Mouse (Mus musculus): ENCODE measurements at regions not wholly inside any gene's neighbourhood (a gene's known extent, or its start where the extent isn't known, plus 50 kb on each side); places are given as distances from the start of the nearest gene placed in this dataset.
A peak's percentile ranks its signal among the peaks of the same experiment; 100 is the strongest.

DNA sequence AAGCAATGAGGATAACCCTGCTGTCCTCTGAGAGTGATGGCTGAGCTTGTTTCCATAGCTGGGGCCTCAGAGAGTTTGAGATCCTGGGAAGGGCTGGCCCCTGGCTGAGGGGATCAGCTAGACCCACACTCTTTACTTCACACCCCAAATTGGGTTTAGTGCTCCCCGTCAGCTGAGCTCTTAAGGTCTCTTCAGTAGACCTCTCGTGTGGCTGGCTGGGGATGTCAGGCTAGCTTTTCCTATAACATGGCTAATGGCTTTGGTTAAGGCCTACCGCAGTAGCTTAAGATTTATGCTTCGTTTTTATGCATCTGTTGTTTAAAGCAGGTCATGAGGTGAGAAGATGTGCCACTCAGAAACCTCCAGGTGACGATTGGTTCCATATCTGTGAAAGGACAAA, 168.8 kb downstream of the Diras2 start:
- DNase-seq (ENCODE audit: inconsistent ontology term), result no peak

DNA sequence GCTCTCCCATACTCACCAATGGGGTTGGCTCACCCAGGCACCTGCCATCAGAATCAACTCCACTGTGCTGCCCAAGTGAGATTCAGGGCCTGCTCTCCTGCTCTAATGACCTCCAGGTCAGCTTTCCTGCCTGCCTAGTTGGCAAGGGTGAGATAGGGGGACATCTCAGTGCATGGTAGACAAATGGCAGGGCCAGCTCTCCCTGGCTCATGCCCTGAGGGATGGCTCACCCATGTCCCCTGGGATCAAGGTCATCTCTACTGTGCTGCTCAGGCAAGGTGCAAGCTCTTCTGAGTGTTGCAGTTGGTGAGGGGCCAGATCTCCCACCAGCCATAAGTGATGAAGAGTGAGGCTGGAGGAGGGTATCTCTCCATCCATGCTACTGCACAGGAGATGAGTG, 161.2 kb downstream of the Diras2 start:
- no peak for DNase-seq (ENCODE audit: inconsistent ontology term)

DNA sequence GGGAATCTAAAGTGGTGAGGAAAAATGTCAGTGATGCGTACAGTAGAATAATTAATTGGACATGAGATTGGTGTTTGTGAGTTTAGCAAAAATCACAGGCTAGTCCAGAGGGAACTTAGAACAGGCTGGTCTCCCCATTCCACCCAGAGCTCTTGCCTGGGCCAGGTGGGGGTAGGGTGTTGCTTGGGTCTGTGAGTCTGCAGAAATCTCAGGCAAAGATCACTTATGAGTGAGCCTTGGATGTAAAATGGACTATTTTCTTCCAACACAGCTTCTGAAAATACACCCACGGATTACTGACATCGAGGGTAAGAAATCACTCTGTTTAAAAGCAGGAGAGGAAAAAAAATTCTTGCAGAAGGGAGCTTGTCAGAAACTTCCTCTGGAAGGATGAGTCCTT, 159.1 kb downstream of the Diras2 start:
- DNase-seq (ENCODE audit: inconsistent ontology term), result no peak

DNA sequence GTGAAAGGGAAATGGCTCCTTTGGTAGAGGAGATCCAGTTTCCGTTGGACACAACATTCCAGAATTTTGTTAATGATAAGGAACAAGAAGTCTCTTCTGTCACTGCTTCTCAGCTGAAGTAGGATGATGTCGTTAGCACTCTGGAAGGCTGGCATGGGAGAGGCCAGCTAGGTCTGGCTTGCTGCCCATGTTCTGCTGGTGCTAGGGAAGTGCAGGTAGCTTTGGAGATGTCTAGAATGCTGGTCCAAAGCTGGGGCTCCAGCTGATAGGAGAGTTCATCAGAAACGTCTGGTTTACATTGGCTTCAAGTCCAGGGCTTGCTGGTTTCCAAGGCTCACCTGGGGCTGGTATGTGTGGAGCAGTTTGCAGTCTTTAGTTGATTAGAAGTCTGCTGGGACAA, 156.3 kb downstream of the Diras2 start:
- no peak for DNase-seq (ENCODE audit: inconsistent ontology term)

DNA sequence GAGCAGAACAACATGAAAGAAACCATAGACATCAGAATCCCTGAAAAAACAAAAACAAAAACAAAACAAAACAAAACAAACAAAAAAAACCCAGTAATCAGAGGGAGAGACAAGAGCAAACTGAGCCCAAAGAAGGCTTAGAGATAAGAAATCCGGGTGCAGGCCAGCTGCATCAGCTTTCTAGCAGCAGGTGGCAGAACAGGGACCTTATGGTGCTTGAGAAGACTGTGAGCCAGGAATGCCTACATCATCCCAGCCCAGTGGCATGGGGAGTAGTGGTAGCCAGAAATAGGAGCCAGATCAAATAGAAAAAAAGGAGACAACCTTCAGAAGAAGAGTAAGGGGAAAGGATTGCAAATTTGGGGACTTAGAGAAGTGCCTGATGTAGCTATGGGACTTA, 152.8 kb downstream of the Diras2 start:
- DNase-seq (ENCODE audit: inconsistent ontology term), result no peak

DNA sequence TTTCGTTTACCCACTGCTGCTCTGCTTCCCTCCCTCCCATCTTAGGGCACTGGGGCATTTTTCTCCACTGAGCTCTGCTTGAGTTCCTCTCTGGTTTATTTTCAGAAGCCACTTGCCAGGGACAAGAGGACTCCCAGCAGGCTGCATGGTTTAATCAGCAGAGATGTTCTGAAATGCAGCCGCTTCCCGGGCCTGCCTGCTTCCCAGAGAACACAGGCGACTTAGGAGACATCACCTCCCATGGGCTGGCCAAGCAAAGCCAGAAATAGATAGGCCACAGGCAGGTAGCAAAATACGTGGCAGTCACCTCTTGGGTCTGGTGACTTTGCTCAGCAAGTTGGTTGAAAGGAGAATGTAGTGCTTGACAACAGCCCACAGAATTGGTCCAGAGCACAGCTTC, 141.8 kb downstream of the Diras2 start:
- DNase-seq (ENCODE audit: inconsistent ontology term), result no peak

DNA sequence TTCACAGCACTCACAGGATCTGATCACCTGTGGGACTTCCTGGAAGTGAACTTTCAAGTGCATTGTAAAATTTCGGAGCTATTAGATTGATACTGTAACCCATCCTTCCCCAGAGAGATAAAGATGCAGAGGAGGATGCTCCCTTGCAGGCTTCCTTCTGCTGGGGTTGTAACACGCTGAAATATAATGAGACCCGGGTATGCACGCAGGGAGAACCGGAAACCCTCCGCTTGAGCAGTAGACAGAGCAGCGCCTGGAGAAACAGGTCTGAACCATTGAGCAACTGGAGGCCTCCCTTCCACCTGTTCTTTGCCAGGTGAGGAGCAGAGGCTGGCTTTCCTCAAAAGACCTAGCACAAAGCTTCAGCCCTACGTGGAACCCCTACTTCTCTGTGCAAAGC, 135.3 kb downstream of the Diras2 start:
- DNase-seq (ENCODE audit: inconsistent ontology term), result no peak

DNA sequence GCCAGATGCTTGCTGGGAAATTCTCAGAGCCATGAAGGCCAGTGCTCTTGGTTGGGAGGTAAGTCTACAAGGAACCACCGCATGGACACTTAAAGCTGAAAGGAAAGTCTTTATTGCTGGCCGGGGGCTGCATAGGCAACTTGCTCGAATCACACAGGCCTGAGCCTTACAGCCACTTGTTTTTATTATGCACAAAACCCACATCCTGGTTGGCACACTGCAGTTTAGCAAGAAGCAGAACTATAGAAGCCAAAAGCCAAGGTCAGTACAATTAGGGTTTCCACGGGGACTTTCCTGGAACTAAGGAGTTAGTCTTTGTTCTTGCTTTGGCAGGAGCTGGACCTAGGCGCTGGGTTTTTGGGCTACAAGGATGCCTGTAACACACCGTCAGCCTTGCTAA, 132.7 kb downstream of the Diras2 start:
- DNase-seq (ENCODE audit: inconsistent ontology term), result no peak

DNA sequence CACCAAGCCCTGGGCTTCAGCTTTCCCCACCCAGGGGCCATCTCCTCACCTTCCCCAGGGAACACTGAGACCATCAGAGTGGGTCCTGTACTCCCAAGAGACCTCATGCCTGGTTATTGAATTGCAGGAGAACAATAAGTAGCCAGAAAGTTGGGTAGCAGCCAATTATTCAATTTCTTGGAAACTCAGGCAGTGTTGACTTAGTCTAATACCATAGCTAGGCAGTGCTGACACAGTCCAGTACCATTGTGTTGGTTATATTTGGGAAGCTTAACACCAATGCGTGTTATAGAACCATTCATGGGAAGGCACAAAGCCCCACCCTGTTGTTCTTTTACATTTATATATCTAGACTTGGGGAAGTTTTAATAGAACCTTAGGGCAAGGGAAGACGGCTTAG, 131.9 kb downstream of the Diras2 start:
- DNase-seq (ENCODE audit: inconsistent ontology term), result peak; percentile 15

DNA sequence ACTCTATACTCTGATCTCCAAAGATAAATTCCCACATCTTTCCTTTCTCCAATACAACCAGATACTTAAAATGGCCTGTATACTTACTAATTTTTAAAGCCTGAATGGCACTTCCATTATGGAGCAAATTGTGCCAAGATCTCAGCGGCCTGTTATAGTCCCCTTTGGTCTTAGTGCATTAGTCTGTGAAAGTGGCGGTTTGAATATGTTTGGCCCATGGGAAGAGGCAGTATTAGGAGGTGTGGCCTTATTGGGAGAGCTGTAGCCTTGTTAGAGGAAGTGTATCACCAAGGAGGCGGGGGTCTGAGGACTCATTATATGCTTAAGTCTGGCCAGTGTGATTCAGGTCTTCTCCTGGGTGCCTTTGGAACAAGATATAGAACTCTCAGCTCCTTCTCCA, 127.3 kb downstream of the Diras2 start:
- DNase-seq (ENCODE audit: inconsistent ontology term), result no peak

DNA sequence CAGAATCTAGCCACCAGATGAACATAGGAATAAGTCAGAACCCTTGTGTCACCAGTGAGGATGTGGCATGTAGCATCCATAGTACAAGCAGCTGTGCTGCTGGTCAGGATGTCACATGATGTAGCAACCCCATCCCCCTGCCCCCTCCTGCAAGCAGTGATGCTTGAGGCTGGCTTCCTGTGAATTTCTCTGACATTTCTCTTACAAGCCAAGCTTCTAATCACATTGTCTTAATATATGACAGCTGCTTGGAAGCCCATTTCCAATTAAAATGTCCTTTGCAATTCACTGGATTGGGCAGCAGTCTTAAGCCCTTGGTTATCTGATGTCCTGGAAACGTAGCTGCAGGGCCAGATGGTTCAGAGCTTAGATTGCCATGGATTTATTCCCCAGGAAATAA, 114.8 kb downstream of the Diras2 start:
- DNase-seq (ENCODE audit: inconsistent ontology term), result no peak

DNA sequence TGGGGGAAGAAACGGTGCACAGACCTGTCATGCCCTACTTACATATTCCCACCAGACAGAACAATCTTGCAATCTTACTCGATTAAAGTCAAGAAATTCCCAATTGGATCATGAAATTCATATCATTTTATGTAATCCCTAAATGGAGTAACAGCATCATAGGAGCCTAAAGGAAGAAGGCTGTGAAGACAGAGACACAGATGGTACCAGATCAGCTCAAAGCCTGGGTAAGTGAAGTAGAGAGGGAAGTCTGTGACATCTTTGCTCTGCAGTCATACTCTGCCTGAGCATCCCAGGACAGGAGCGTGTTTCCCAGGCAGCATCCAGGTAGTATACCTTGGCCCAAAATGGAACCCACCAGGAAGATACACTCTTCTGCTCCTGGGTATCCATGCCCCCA, 108.6 kb downstream of the Diras2 start:
- DNase-seq (ENCODE audit: inconsistent ontology term), result no peak

DNA sequence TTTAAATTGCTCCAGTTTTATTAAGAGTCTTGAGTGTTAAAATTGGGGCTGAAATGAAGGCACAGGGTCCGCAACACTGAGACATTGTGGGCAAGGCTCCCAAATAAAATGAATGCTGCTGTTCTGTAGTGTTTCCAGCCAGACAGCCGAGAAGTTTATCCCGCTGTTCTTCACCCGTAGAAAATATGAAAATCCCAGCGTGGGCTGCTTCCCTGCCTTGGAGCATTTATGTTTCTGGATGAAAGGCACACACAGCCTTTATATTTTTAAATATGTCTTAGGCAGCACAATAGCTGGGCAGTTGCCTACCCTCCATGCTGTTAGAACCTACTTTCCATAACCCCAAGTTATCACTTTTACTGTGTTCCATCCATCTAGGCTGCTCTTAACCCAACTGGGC, 102.6 kb downstream of the Diras2 start:
- DNase-seq (ENCODE audit: inconsistent ontology term), result no peak

DNA sequence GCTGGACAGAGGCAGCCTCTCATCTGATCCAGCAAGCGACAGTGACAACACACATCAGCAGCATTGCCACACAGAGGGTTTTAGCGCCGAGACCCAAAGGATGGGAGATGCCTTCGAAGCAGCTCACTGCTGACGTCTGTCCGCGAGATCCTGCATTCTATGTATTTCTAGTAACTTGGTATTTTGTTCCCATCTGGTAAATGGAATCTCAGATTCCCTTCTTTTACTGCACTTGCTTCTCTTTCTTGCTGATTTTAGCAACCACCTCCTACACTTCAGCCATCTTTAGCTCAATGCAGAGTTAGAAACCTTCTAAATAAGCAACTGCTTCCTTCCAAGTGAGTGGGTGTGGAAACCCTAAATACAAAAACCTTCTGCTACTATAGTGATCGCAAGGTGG, 94.3 kb downstream of the Diras2 start:
- DNase-seq (ENCODE audit: inconsistent ontology term), result no peak

DNA sequence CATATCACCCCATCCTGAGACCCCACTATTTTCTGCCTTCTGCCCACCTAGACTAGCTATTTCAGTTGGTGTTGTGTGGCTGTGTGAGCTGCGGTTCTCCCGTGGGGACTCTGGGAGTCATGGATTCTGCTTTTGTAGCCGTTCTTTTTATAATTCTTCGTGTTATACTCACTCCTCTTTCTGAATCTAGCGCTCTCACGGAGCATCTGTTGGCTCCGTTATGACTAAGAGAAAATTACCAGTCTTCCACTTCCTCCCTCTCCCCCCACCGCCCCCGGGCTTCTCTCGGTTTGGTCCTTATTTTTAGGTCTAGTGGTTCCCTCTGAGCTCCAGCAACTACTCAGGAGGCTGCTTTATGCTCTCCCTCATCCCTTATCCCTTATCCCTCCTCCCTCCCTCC, 85.6 kb downstream of the Diras2 start:
- no peak for DNase-seq (ENCODE audit: inconsistent ontology term)

DNA sequence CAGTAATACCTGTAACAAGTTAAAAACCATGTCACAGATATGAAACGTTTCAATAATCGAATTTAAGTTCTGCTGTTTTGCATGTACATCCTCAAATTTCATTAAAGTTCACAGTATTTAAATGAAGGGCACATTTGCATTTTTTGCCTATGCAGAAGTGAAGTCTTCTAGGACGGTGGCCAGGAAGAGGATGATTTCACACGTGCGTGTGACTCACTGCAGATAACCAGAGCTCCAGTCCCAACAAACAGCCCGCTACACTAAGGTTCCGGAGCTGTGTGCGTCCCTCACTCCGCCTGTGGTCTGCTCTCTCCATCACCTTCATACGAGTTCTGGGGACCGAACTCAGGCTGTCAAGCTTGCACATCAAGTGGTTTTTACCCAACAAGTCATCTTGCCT, 82.2 kb downstream of the Diras2 start:
- DNase-seq (ENCODE audit: inconsistent ontology term), result no peak

DNA sequence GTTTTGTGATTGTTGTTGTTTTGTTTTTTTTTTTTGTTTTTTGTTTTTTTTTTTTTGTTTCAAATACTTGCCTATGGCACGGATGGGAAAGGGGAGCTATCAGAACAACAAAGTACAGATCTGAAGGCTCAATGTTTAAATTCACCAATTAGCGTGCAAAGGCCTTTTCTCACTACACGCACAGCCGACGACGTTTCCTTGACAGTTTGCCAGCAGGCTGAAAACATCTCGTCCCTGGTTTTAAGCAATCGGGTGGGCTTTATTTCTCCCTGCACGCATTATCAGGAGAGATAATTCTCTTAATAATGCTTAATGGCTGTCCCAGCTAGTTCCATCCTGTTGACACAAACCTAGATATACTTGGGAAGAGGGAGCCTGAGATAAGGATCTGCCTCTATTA, 79.6 kb downstream of the Diras2 start:
- DNase-seq (ENCODE audit: inconsistent ontology term), result no peak

DNA sequence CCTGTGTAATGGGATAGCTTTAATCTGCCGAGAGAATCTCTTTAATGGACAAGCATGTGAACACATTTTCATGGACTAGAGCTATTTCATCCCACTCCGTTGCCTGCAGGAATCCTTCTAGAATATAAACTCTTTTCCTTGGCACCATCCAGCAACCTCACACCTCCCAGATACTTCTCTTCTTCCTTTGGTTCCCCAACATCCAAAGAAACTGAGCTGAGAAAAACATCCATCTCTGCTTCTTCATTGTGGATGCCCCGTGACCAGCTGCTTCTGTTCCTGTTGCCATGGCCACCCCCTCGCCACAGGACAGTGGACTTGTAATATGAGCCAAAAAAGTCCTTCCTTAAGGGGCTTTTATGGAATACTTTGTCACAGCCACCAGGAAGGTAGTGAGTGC, 78.8 kb downstream of the Diras2 start:
- no peak for DNase-seq (ENCODE audit: inconsistent ontology term)

Measured in Muller cell, postnatal 12 days (primary cell).